Mouse (Mus musculus): ENCODE measurements around the gene Myh7.

DNA sequence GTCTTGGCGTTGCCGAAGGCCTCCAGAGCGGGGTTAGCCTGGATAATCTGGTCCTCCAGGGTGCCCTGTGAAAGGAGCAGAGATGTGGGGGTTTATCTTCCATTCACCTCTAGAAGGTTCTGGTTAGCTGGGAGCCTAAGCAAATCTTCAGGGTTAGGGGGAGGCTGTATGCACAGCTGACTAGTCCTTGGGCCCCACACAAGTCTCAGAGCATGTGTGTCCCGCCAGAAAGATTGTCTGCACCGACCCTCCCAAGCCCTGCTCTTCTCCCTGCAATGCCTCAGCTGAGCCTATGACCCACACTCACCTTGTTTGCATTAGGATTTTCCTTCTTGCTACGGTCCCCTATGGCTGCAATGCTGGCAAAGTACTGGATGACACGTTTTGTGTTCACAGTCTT is 31.7 kb downstream of the Myh7 start:
- no peak for TF ChIP-seq CTCF (IDR thresholded peaks at IDR 0.05; ENCODE audit: control insufficient read depth, insufficient read depth, insufficient replicate concordance, low read depth, low read length)
- TF ChIP-seq POLR2A (IDR thresholded peaks at IDR 0.05; ENCODE audit: control insufficient read depth, low read depth, low read length): no peak

Measured in testis, adult 2 months (tissue).